Comparison of ENCODE assay signal across 12 mouse cellular contexts in genomic region chr15:97102181-97102580, GRCm38 (mm10). TPM values are rescaled to one million over a fixed set of nuclear protein-coding genes. Genes with fewer than 3 reads are reported as not detected.
DNase-seq lines count a peak whose midpoint lies in the region; ATAC-seq and TF ChIP-seq lines count a peak whose summit lies in the region.
"Had no signal": no experiment of that assay in that cellular context is flagged by ENCODE, and none has a peak within 500 bp of the region (broad histone marks: within the 10 kb centered on the region; RNA-seq: fewer than 3 reads in every experiment).

No protein-coding gene starts in this region.

- H3K27me3 ChIP-seq in heart, embryonic 14.5 days (ENCODE audit: control insufficient read depth, insufficient read depth, low read length), result no peaks in the 10 kb centered on the region
- H3K27me3 ChIP-seq in myocyte (ENCODE audit: control insufficient read depth, insufficient read depth, insufficient read length), result no peaks in the 10 kb centered on the region
- H3K27me3 ChIP-seq: liver, embryonic 13.5 days had no signal

- peak overlapping the region; percentile 67 for H3K9ac ChIP-seq in heart, embryonic 14.5 days (ENCODE audit: low read length)
- H3K9ac ChIP-seq: liver, embryonic 13.5 days had no signal

- ATAC-seq in heart, embryonic 14.5 days (ENCODE audit: insufficient number of reproducible peaks, insufficient read depth, low FRiP score, low read depth), result peak; percentile 84
- ATAC-seq: hindbrain, postnatal 0 days had no signal

- H3K36me3 ChIP-seq in heart, embryonic 14.5 days (ENCODE audit: control insufficient read depth, insufficient read depth, low read length), result no peaks in the 10 kb centered on the region
- H3K36me3 ChIP-seq in myocyte (ENCODE audit: control insufficient read depth, insufficient read depth), result no peaks in the 10 kb centered on the region
- H3K36me3 ChIP-seq: liver, embryonic 13.5 days; midbrain, embryonic 10.5 days had no signal

- peak overlapping the region; percentile 58 for H3K4me2 ChIP-seq in heart, embryonic 14.5 days (ENCODE audit: low read length)
- H3K4me2 ChIP-seq in myocyte (ENCODE audit: low read depth), result peak overlapping the region; percentile 98
- H3K4me2 ChIP-seq: liver, embryonic 13.5 days had no signal

- WGBS in heart, embryonic 14.5 days, result 43% methylated on average over 5 of the region's 5 CpGs

- H3K4me1 ChIP-seq in heart, embryonic 14.5 days (ENCODE audit: control insufficient read depth in 2 of 2, insufficient read depth in 2 of 2, low read length in 2 of 2), result peaks cover 35 to 47% of the 10 kb centered on the region in 2 experiments

- no peak overlapping the region for H3ac ChIP-seq in myocyte (ENCODE audit: control insufficient read depth, insufficient read length)

- peak; percentile 32 for TF ChIP-seq POLR2A in myocyte (IDR thresholded peaks at IDR 0.05; ENCODE audit: insufficient read length, low read depth)

- peak; percentile 37 for DNase-seq in lung, postnatal 10 days
- DNase-seq in lung, postnatal 36 days, result no peak
- DNase-seq in gastrocnemius, postnatal 10 days, result peak; percentile 59
- no peak for DNase-seq in right cerebral cortex, postnatal 14 days
- DNase-seq in layer of hippocampus, adult 9-10 months (ENCODE audit: low spot score), result no peak
- DNase-seq in layer of hippocampus, adult 11-12 months (ENCODE audit: low spot score), result no peak
- DNase-seq: liver, embryonic 13.5 days; spleen, adult 18-20 months had no signal

- peak overlapping the region; percentile 94 to 99 for H3K27ac ChIP-seq in heart, embryonic 14.5 days (replicated peaks in 1 of 2; ENCODE audit: control insufficient read depth in 1 of 2, insufficient read depth in 1 of 2, low read depth in 2 of 2, low read length in 2 of 2)
- H3K27ac ChIP-seq: hindbrain, postnatal 0 days; liver, embryonic 13.5 days; midbrain, embryonic 10.5 days had no signal

- H3K4me3 ChIP-seq in heart, embryonic 14.5 days (ENCODE audit: control insufficient read depth in 1 of 2, insufficient read depth in 1 of 2, low read depth in 1 of 2, low read length in 2 of 2), result no peak overlapping the region
- no peak overlapping the region for H3K4me3 ChIP-seq in myocyte
- H3K4me3 ChIP-seq: liver, embryonic 13.5 days; midbrain, embryonic 10.5 days had no signal

- H3K9me3 ChIP-seq in heart, embryonic 14.5 days (ENCODE audit: control insufficient read depth, low read length), result no peaks in the 10 kb centered on the region
- H3K9me3 ChIP-seq: liver, embryonic 13.5 days; midbrain, embryonic 10.5 days had no signal

- H3K79me2 ChIP-seq in myocyte (ENCODE audit: control insufficient read depth, insufficient read depth), result no peaks in the 10 kb centered on the region

TF ChIP-seq in myocyte, 11 proteins besides CTCF, POLR2A, EP300 and RAD21:
- TF ChIP-seq SRF (IDR thresholded peaks at IDR 0.05; ENCODE audit: control insufficient read depth, insufficient read length, low read depth), result peak; percentile 62
- peak in 2 of 3 experiments; percentile 51 to 79 for TF ChIP-seq MYOD1 (IDR thresholded peaks at IDR 0.05; ENCODE audit: control insufficient read depth in 1 of 3, insufficient read length in 2 of 3, low read depth in 2 of 3)
- TF ChIP-seq MYOG (IDR thresholded peaks at IDR 0.05; ENCODE audit: control insufficient read depth in 1 of 3, insufficient read depth in 1 of 3, insufficient read length in 2 of 3, low read depth in 2 of 3), result peak; percentile 15 to 78 (median 22)
- no peak for TF ChIP-seq CEBPB (IDR thresholded peaks at IDR 0.05; ENCODE audit: insufficient read depth, poor library complexity, severe bottlenecking)
- no peak for TF ChIP-seq REST (IDR thresholded peaks at IDR 0.05; ENCODE audit: insufficient read depth, insufficient read length)
- no peak for TF ChIP-seq MAX (IDR thresholded peaks at IDR 0.05; ENCODE audit: low read depth)

RNA-seq across cellular contexts. Expression of gene Slc38a4, which starts 46.4 kb away (rescaled TPM):
- total RNA-seq in gastrocnemius, postnatal 10 days (2021), result 100 to 1,000 TPM; 155 to 167 TPM
- 121 and 127 TPM in 2 replicates for polyA plus RNA-seq in heart, embryonic 14.5 days (2014; fragmentation: Nextera tagmentation; extraction: Ambion mirVana)
- 0.04 TPM for polyA plus RNA-seq in myocyte (2012; fragmentation: generic; extraction: Trizol)

Comparison
In these comparisons a context has a peak if more than half of its experiments do, and no peak if none do; other contexts are left out.
1. DNase-seq: peak in lung, postnatal 10 days (single experiment) and gastrocnemius, postnatal 10 days (single experiment); none in lung, postnatal 36 days (single experiment), right cerebral cortex, postnatal 14 days (single experiment), layer of hippocampus, adult 9-10 months (single experiment) and layer of hippocampus, adult 11-12 months (single experiment).
2. RNA of gene Slc38a4, which starts 46.4 kb away (polyA plus RNA-seq): 121 to 127 TPM in heart, embryonic 14.5 days; 0.04 TPM in myocyte (single experiment); every median in the first group is over 100 times any median in the second.